Mouse (Mus musculus) retina, postnatal 1 day (tissue): ENCODE measurements at regions not wholly inside any gene's neighbourhood (a gene's known extent, or its start where the extent isn't known, plus 50 kb on each side); places are given as distances from the start of the nearest gene placed in this dataset.

Source experiments
- DNase-seq: peaks from one replicate; pipeline ENCODE4 v3.0.0-alpha.2; 2012

DNA sequence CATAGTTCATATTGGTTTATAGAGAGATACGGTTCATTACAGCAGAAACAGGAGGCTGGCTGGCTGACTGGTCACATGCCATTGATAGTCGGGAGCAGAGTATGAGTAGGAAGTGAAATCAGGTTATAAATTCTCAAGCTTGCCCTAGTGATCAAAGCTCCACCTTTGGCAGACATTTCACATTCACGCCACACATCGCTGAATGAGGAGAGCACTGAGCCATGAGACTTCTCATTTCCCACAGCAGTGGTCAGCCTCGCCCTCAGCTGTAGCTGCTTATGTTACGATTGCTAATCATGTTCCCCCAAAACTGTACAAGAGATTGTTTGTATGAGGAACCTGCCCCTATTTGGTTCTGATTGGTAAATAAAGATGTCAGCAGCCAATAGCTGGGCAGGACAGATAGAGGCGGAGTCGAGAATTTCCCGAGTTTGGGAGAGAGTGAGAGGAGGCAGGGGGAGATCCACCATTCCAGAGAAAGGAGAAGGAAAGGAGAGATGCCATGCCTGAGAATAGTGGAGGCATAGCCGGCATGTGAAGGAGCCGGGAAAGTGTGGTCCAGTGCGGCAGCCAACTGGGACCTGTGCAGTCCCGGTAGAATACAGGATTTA lies 333.5 kb downstream of the Phf3 start:
- no peak for DNase-seq

DNA sequence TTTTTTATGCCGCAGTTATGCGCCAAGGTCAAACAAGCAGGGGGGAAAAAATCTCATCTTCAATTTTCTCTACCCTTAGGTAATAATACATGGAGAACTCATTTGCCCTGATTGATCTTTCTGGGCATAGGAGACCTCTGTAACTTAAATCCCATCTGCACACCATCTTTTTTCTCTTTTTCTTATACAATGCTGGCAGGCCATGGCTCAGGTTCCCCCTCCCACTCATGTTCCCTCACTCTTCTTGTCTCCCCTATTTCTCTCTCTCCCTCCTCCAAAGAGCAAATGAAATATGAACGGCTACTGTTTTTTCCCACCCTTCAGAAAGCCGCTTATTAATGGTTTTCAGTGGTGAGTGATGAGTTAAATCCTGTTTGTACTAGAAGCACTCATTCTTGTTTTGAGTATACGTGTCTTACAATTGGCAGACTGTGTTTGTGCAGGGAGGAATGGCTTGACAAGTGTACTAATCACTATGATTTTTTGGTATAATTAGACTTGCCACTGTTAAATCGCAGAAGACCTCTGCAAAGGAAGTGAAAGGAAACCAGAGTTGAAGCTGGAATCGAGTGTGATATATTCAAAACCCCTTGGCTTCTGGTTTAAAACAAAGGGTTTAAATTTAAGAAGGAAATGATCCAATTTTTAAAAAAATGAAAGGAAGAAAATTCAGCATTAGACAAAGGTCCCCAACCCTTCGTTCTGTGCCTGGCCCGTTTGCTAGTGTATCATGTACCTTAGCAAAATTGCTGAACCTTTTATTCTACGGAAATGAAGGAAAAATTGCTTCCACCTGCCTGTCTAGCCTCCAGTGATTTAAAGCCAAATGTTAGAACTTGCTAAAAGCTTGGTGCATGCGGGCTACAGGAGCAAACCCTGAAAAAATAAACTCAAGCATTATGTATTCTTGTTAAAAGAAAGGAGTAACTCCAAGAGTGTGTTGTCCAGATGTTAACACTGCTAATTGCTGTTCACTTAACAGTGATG lies 336.4 kb downstream of the Phf3 start:
- DNase-seq: no peak

DNA sequence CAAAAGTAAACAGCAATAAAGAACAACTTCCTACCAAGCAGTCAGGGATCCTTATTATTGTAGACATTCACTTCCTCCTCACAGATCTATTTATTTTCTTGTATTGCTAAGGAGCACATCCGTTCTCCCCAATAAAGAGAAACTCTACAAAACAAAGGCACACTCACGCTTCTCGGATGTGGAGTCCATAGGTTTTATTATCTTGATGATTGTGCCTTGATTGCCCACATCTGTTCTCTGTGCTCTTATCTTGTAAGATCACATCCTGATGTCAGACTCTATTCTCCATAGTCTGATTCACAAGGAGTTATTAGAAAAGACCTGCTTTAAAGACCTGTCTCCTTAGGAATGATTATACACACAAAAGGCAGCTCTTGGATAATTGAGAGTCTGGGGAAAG lies 356.4 kb downstream of the Phf3 start:
- no peak for DNase-seq

DNA sequence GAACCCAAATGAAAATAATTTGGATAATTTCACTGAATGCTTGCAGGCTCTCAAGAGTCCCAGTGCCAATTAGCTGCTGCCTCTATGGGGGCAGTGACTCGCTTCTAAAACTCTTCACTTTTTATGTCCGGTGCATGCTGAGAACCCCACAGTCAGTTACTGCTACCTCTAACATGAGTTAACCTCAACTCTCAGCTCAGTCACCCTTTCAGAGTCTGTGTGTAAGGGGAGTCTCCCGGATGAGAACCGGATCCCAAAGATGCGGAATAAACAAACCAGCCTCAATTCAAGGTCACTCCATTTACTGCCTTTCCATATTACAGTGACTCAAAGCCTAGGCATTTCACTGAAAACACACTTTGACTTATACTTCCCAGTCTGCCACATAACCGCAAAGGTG lies 357.9 kb downstream of the Phf3 start:
- no peak for DNase-seq

DNA sequence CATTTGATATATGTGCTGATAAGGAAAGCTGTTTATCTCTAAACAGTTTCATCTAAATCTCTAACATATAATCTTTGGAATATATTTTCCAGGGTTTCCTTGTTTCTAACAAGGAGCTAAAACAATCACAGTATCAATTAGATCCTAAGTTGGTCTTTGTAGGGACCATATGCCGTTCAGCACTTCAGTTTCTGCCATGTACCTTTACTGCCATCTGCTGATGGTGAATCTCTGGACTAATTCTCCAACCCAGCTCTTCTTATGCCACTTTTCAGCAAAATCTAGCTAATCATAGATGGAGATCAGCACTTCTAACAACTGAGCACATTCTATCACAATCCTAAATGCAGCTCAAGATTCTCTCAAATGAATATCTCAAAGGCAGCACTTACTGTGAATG lies 370.5 kb downstream of the Phf3 start:
- peak; percentile 31 for DNase-seq

DNA sequence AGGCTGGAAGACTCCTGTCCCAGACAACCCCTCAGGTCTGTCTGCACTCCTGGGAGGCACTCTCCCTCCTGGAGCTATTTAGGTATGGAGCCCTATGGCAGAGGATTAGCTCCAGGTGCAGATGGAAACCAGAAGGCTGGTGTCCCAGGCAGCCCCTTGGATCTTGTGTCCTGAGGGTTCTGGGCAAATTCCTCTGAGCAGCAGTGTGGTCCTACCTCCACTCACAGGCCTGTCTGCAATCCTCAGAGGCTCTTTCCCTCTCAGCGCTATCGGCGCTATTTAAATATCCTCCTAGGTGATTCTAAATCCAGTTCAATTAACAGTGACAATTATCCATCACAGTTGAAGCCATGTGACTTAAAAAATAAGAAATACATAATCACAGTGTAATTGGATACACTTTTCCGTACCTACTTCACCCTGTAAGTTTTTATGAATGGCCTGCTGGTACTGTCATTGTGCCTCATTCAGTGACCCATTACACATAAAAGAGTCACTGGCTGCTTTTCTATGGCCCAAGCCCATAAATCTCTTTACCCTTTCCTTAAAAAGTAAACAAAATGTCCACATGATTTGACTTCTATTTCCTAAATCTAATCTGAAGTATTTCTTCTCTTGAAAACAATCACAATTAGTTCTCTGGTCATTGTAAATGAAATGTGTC lies 413.3 kb downstream of the Phf3 start:
- no peak for DNase-seq

DNA sequence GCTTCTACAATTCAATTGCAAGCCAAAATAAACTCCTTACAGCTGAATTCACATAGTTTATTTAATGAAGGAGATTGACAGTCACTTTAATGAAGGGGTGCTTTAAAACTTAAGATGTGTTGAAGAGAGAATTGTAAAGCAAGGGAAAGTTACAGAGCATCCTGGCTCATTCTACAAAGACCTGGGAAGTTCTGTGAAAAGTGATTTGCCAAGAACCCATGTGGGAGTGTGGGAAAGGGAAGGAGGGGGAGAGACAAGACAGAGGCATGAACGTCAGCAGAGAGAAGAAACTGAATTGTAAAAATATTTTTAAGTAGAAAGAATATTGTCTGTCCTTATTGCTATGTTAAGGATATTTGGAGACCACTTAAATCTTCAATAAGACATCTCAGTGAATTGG lies 435.8 kb downstream of the Phf3 start:
- no peak for DNase-seq

GRCm38 (mm10) chr1:30416582-30416981 lies 457.1 kb downstream of the Phf3 start:
- no peak for DNase-seq

DNA sequence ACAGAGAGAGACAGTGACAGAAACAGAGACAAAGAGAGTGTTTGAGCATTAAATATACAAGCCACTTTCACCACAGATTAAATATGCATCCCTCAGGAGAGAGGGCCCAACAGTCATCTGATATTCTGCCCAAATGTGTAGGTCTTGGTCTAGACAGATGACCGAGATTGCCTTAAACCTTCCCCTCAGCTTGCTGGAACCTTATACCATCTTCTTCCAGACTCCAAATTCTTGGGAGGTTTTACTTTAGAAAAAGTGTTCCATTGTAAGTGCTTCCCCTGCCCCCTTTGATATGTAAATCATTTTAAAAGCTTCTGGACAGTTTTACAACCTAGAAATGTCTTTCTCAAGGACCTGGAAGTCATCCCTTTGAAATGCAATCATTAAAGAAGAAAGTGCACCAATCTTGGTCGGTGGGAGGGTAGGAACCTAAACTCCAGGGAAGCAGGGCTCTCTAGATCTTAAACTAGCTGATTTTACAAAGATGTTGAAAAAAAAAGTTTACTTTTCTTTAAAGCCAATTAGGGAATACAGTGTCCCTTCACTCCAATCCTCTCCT lies 458.8 kb downstream of the Phf3 start:
- DNase-seq: no peak
